Mouse (Mus musculus) megakaryocyte, embryonic 14.5 days (primary cell): ENCODE results near the gene B4galt2.

ENCODE experiments used
- FLI1 ChIP-seq: IDR thresholded peaks from 2 replicates; pipeline ENCODE4 v1.6.1; 2012; ENCODE audit warnings: low read length, inconsistent platforms, mixed read lengths
- GATA1 ChIP-seq: IDR thresholded peaks from 3 replicates; pipeline ENCODE4 v1.6.1; 2012; ENCODE audit warnings: mixed read lengths, low read length, inconsistent platforms, borderline replicate concordance

DNA sequence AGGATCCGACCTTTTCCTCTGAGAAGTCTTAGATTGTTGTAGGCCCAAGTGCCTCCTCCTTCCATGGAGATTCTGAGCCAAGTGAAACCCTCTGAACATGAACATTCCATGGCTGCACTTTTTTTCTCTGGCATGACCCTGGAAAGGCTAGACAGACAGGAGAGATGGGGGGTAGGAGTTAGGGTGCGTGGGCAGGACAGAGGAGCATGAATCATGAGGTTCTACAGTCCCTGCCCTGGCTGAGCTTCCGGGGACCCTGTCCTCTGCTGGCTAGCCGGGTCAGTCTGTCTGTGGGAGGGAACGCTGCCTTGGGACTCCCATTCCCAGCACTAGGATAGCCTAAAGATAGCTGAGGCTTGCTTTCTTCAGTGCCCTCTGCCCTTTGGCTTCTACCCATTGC, 38.8 kb downstream of the B4galt2 start:
- TF ChIP-seq GATA1 (no peak), FLI1 (no peak)
